Mouse (Mus musculus) embryo, embryonic 10.5 days (tissue): Measurements from ENCODE around the gene Ankrd54.
"Not testable (repeated sequence)": the region's sequence is repeated elsewhere in the genome, so short reads cannot be mapped to it uniquely, and the experiment has no call there.

Experiments
- DNase-seq: peaks from one replicate; pipeline ENCODE4 v3.0.0-alpha.2; 2015; ENCODE audit warnings: low spot score

Ankrd54 gene

DNA sequence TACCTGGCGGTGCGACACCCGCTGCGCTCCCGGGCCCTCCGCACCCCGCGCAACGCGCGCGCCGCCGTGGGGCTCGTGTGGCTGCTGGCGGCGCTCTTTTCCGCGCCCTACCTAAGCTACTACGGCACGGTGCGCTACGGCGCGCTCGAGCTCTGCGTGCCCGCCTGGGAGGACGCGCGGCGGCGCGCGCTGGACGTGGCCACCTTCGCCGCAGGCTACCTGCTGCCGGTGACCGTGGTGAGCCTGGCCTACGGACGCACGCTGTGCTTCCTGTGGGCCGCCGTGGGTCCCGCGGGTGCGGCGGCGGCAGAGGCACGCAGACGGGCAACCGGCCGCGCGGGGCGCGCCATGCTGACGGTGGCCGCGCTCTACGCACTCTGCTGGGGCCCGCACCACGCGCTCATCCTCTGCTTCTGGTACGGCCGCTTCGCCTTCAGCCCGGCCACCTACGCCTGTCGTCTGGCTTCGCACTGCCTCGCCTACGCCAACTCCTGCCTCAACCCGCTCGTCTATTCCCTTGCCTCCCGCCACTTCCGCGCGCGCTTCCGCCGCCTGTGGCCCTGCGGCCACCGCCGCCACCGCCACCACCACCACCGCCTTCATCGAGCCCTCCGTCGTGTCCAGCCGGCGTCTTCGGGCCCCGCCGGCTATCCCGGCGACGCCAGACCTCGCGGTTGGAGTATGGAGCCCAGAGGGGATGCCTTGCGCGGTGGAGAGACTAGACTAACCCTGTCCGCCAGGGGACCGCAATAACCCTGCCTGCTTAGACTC, 19.8 kb downstream of the Ankrd54 start:
- peak; percentile 60 for DNase-seq

DNA sequence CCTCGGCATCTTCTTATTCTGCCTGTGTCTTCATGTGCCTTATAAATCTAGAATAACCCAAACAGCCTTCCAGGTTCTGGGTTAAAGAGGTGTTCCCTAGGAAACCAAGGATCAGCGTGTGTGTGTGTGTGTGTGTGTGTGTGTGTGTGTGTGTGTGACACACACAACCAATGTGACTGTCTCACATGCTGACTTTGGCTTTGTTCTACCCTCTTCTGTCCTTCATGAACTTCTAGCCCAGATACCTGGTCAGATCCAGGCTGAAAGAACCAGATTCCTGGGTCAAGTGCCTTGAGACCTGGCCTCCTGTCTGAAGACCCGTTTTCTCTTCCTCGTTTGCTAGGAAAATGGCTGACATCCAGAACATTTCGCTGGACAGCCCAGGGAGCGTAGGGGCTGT, 21.1 kb downstream of the Ankrd54 start, which contains the start of gene Galr3:
Gene Galr3 (plus strand): TSS at position 301 of the 400 bp plus-strand sequence.
- no peak for DNase-seq

DNA sequence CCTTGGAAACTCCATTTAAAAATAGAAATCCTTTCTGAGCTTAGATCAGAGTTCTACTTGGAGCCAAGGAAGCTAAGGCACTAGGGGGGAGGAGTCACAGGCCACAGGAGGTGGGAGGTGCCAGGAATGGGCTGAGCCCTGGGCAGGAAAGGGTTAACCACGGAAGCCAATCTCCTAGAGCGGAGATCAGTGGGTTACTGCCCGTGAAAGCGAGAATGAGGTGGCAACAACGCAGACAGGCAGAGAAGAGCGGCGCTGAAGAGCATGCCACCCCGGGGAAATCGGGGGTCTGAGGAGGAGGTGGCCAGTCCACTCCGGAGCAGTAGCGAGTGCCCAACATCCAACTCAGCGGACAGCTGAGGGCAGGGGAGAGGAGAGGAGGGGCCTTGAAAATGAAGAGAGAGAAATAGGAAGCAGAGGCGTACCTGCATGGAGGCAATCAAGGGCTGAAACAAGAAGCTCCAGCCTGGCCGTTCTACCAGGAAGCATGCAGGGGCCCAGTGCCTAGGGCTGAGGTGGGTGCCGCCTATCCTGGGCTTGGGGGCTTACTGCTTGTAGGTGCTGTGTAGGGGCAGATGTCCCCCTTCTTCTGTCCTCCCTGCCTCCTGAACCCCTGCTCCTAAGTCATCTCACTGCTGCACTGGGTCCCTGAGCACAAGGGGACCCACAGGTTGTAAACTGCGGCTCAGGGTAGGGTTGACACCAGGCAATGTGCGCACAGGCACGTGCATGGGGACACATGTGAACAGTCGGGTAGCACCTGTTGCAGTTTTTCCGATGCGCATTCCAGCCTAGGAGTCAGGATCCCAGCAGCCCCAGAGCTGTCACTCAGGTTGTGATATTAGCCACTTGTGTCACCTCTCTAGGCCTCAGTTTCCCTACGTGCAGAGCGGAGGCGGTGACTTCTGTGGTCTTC, 21.9 kb downstream of the Ankrd54 start:
- DNase-seq: peak; percentile 52

DNA sequence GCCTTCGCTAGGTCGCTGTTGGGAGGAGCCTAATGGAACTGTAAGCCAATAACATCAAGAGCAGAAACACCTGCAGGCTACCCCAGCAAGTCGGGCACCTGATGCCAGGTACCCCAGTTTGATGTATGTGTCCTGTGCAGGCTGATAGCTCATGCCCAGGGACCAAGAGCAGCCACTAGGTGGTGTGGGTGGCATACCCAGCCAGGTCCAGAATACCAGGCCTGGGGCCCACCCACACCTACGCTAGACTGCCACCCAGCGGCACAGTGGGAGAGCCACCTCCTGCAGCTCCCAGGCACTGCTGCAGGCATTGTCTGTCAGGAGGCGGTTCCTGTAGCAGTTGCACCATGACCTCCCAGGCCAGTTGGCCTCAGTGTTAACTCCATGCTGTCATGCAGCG, 23.8 kb downstream of the Ankrd54 start:
- DNase-seq: peak; percentile 78

DNA sequence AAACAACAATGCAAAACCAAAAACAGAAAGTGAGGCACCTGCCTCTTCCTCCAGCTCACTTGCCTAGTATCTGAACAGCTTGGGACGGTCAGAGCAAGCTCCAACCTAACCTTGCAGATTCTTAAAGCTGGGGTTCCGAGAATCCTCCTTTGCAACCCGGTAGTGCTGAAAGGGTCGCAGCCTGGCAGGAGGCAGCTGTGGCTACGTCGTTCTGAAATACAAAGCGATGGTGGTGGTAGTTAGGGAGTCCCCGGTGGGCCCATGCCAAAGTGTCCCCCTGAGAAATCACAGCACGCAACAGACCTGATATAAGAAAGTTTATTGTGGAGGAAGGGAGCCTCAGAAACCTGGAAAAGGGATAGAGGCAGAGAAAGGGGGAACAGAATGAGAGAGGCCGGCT, 24.4 kb downstream of the Ankrd54 start:
- no peak for DNase-seq

DNA sequence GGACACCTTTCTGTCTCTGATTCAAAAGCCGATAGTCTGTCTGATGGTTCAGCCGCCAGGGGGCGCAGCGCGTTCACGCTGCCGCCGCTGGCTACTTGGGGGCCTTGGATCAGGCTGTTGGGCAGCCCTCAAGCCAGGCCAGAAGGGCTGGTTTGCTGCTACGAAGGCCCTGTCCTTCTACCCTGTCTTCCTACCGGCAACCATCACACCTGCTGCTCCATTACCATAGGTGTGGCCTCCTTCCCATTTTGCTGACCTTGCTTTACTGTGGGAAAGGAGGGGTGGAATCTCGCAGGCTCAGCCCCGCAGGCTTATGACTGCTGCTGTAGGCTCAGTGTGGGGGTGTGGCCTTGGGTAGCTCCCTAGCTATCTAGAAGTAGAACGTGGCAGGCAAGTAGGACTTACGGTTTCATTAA, 24.8 kb downstream of the Ankrd54 start:
- peak; percentile 86 for DNase-seq

DNA sequence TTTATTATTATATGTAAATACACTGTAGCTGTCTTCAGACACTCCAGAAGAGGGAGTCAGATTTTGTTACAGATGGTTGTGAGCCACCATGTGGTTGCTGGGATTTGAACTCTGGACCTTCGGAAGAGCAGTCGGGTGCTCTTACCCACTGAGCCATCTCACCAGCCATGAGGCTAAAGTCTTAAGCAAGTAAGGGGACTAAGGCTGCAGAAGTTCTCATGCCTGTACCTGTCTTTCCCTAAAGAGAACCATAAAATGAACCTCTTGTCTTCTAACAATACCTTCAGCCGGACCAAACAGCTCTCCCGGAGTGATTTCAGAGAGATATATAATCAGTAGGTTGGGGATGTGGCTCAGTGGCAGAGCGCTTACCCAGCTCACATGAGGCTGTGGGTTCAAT, 30.8 kb downstream of the Ankrd54 start:
- DNase-seq: not testable (repeated sequence)

DNA sequence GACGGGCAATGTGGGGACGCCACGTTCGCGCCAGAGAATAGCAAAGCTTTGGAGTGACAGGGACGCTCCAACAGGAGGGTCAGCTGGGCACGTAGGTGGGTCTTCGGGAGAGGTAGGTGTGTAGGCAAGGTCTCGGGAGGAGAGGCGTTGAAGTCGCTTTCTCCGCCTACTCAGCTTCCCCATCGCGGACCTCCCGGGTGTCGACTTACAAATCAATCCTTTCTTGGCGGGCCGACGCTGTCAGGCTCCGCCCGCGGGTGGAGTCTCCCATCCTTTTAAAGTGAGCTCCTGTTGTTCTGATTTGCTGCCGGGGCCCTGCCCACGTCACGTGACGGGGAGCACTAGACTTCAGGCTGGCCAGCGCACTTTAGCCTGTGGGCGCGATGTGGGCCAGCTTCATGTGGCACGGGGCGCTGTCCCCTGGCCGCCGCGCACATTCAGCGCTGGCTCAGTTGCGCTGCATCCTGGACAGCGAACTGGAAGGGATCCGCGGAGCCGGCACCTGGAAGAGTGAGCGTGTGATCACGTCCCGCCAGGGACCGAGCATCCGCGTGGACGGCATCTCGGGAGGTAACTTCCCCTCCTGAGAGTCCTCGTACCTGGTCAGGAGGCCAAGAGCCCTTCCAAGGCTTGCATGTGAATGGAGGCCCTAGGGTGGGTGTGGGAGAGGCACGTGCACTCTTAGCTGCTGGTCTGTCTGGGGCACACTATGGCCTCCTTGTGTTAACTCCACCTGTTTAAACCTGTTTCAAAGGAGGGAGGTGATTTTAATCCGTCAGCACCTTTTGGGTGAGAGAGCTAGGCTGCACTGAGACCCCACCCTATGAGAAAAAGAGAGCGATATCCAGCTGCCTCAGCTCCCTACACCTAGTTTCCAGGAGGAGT, 31.9 kb downstream of the Ankrd54 start:
- DNase-seq: peak; percentile 97

DNA sequence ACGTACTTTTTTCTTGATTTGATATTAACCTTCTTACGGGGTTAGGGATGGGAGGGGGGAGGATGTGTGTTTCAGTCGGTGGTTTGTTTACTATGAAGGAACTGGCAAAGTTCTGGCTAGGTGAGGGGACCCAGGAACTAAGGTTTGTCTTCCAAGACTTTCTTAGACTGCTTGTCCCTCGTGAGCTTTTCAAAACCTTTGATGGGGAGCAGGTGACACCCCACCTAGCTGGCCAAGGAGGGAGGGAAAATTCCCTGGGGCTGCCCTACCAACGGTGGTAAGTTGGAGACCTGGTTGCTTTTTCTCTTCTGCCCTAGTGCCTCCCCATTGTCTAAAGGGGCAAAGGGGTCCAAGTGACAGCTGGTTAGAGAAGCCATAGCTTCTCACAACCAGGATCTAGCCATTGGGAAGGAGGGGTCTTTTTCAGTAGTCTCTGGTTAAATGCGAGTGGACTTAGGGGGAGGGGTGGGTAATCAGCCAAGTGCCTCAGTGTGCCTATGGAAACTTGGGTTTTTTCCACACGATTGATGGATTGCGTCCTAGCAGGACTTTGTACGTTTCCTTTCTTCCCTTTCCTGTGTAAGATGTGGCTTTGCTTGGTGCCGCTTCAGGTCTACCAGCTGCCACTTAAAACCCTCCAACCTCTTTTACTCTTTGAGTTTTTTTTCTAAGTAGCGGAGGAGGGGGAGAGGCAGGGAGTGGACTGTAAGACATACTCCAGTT, 33.0 kb downstream of the Ankrd54 start:
- DNase-seq: peak; percentile 63

DNA sequence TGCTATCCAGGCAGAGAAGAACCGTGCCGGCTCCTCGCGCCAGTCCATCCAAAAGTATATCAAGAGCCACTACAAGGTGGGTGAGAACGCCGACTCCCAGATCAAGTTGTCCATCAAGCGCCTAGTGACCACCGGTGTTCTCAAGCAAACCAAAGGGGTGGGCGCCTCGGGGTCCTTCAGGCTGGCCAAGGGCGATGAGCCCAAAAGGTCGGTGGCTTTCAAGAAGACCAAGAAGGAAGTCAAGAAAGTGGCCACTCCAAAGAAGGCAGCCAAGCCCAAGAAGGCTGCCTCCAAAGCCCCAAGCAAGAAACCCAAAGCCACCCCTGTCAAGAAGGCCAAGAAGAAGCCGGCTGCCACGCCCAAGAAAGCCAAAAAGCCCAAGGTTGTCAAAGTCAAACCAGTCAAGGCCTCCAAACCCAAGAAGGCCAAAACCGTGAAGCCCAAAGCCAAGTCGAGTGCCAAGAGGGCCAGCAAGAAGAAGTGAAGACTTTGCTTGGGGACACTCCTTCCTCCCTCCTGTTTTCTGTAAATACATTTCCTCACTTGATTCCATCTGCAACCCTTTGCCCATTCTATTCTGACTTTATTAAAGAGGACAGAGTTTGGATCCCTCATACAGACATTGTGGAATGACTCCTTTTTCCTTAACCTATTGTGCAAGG, 33.7 kb downstream of the Ankrd54 start:
- peak; percentile 43 for DNase-seq

DNA sequence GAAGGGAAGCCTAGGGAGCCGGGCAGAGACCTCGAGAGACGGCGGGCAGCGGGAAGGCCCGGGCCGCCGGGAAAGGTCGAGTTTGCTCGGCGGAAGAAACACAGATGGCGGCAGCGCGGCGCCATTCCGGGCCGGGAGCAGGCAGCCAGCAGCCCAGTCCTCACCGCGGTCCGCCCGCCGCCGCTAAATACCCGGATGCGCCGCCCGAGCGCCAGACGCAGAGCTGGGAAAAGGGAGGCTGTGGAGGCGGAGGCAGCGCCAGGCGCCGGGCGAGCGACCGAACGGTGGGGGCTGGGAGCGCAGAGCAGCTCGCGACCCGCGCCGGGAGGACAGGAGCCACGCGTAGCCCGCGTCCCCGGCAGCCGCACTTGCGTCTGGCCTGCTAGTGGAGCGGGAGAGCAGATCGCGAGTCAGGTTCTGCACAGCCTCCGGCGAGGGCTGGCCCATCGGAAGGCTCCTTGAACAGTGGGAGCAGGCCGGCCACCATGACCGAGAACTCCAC, 34.4 kb downstream of the Ankrd54 start, which contains the start of gene H1f0:
Gene H1f0 (plus strand): TSS at position 214 of the 502 bp plus-strand sequence.
- peak; percentile 92 for DNase-seq

DNA sequence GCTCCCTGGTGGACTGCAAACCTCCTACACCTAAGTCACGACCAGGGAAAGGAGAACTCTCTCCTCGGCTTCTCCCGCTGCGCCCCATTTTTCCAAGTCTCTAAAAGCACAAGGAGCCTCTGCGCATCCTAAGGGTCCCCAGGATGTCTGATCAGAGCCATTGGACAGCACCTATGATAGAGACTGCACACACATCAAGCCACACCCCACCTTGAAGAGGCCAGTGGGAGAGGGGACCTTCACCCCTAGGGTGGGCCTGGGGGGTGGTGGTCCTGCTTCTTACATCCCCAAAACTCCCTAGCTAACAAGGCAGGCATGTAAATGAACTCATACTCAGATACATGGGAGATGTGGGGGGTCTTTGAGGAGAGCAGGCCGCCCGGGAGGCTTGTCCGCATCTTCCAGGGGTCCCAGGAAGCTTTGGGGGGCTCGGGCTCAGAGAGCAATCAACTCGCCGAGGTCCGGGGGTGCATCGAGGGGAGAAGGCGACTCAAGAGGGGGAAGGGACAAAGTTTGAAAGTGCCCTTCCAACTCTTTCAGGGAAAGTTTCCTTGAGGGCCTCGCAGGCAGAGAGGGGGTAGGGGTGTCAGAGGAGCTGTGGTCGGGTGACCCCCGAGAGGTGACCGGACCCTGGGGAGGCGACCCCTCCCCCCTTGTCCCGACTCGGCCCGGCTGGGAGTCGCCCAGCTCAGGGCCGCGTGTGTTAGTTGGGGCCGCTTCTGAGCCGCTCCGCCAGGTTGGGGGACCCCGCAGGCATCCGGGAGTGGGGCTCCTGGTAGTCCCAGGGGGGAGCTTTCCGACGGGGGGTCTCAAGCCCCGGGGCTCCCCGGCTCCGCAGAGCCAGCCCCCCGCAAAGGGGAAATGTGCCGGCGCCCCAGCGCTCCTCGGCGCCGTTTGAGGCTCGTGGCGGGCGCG, 35.1 kb downstream of the Ankrd54 start:
- DNase-seq: peak; percentile 50

DNA sequence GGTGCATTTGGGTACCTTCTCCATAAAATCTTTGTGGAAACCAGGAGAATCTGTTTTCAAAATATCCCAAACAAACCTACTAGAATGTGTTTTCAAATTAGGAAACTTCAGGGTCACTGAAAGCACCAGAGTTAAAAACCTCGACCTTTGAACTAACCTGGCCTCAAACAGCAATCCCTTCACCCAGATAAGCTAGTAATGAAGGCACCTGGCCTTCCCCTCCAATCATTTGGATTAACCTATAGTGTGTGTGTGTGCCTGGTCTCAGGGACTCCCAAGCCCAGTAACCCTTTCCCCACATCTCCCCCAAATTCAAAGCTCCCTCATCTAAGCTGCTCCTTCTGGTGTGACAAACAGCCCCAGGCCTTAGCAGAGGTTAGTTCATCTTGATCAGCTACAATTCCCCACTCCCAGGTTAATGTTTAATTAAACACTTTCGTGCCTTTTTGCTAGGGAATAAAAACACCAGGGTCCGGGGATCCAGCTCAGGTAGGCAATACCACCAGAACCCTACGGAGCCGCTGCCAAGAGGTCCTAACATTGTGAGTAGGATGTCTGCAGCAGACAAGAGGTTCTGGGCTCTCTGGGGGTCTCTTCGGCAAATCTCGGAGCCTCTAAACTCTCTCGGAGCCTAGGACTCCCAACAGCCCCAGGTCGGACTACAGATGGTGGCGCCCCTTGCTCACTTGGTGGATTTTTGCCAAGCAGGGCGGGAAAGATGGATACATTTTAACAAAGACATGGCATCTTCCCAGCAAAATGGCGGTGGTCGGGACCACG, 36.0 kb downstream of the Ankrd54 start:
- DNase-seq: peak; percentile 25

DNA sequence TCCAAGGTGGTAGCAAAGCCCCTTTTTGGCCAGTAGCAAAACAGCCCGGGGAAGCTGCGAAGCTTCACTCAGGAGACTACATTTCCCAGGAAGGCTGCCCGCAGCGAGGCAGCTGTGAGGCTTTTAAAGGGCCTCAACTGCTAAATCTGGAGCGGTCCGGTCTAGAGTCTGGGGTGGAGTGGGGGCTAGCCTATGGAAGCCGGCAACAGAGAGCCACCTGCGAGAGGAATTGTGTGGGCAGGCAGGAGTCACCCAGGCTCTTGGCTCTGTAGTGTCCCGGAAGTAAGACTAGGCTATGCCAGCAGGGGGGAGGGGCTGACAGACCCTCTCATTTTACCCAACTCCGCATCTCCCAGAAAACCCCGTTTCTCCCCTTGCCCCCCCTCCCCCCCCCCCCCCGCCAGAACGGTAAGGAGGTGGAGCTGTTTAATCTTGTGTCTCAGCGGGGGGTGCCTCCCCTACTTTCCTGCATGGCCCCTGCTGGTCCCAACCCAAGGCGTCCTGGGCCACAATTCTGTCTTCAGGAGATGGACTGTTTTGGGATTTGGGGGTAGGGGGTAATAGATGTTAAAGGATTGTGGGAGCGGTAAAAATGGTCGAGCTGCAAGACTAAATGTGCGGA, 36.9 kb downstream of the Ankrd54 start:
- peak; percentile 47 for DNase-seq

DNA sequence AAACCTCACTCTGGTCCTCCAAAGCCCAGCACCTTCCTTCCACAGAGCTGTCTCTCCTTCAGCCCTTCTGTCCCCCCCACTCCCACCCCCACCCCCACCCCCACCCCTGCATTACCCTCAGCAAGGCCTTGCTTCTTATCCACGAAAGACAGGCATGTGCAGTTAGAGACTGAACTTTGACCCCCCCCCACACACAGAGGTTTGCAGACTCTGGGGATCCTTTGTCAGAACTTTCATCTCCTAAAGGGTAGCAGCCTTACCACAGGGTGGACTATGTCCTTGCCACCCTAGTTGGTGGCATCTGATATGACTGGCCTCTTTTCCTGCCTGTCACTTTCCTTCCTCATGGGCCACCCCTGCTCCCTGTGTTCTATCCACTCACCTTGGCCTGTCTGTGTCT, 39.3 kb downstream of the Ankrd54 start:
- DNase-seq: no peak

DNA sequence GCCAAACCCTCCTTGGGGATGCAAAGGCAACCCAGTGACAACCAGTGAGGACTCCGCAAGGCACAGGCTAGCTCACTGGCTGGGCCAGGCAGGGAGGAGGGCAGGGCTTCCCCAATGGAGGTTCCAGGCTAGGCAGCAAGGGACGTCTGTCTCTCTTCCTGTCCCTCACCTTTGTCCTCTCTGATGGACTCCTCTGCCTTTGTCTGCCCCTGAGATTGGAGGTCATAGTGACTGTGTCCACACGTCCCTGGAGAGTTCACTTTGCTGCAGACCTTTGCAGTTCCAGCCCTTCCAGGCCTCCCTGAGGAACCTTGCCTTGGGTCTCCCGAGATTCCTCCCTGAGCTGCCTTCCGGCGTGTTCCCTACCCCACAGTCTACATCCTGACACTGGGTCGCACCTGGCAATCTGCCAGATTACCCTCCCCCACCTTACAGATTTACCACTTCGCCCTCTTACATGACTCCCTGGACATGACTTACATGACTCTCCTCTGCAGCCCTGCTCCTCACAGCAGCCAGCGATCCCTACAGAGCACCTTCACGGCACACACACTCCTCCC, 39.9 kb downstream of the Ankrd54 start:
- no peak for DNase-seq

DNA sequence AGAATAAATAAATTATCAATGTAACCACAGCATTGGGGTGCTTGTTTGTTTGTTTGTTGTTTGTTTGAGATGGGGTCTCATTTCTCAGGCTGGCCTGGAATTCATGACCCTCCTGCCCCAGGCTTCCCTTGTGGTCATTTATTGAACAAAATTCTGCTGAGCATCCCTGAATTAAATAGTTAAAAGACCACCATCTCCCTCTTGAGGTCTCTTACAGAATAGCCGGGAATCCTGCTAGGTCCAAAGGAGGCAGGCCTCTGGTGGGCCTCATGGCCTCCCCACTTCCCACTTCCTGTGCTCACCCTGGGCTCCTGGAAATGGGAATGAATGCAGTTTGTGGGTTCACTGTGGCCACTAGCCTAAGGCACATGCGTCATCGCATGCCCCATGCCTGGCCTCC, 43.8 kb downstream of the Ankrd54 start:
- peak; percentile 69 for DNase-seq

DNA sequence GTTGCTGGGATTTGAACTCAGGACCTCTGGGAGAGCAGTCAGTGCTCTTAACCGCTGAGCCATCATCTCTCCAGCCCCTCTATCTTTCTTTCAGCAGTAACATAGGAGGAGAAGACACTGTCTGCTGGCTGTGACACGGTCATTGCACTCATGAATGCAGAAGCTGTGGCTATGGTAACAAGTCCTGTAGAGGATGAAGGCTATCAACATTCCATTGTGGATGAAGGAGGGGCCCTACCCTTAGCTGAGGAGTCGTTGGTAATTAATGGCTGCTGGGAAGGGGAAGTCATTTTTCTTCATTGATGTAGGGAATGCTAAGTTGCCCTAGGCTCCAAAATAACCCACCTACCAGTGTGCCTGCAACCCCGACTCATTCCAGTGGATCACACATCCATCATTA, 44.5 kb downstream of the Ankrd54 start:
- DNase-seq: peak; percentile 51
